Comparison of ENCODE assay signal across 9 mouse cellular contexts in genomic region chr10:41071696-41072095, GRCm38 (mm10). TPM values are rescaled to one million over a fixed set of nuclear protein-coding genes. Genes with fewer than 3 reads are reported as not detected.
DNase-seq lines count a peak whose midpoint lies in the region; ATAC-seq and TF ChIP-seq lines count a peak whose summit lies in the region.
"Had no signal": no experiment of that assay in that cellular context is flagged by ENCODE, and none has a peak within 500 bp of the region (broad histone marks: within the 10 kb centered on the region; RNA-seq: fewer than 3 reads in every experiment).

No protein-coding gene starts in this region.

- peak; percentile 92 for DNase-seq in intestine, embryonic 14.5 days (ENCODE audit: low spot score)
- DNase-seq in MEL (ENCODE audit: low read depth, low spot score) = peak; percentile 36
- DNase-seq in hindlimb bud, embryonic 11.5 days (ENCODE audit: extremely low spot score, low read depth, low spot score) = peak; percentile 73
- no peak for DNase-seq in frontal cortex, postnatal 14 days (ENCODE audit: low spot score in 2 of 2)

- H3K9ac ChIP-seq in intestine, embryonic 14.5 days (ENCODE audit: low read length) = no peak overlapping the region
- no peak overlapping the region for H3K9ac ChIP-seq in intestine, postnatal 0 days (ENCODE audit: low read depth, low read length)
- no peak overlapping the region for H3K9ac ChIP-seq in MEL (ENCODE audit: control insufficient read depth, low read depth, low read length, poor library complexity, severe bottlenecking)
- H3K9ac ChIP-seq in embryonic facial prominence, embryonic 12.5 days = no peak overlapping the region
- H3K9ac ChIP-seq in midbrain, embryonic 12.5 days (replicated peaks) = peak overlapping the region; percentile 32; the same call in 1 of the 2 replicates

- no peak for TF ChIP-seq POLR2A in MEL (IDR thresholded peaks at IDR 0.05; ENCODE audit: control insufficient read depth in 1 of 2, insufficient read depth in 1 of 2, low read depth in 1 of 2, low read length in 2 of 2, poor library complexity in 1 of 2)

- TF ChIP-seq RAD21 in MEL (IDR thresholded peaks at IDR 0.05; ENCODE audit: low read depth, low read length) = no peak

- peaks cover 38% of the 10 kb centered on the region for H3K27me3 ChIP-seq in intestine, embryonic 14.5 days (replicated peaks; ENCODE audit: control insufficient read depth, insufficient read depth, low read length)
- H3K27me3 ChIP-seq in intestine, postnatal 0 days (replicated peaks; ENCODE audit: control insufficient read depth, insufficient read depth, low read length) = peaks cover 22% of the 10 kb centered on the region
- peaks cover 0 to 2% of the 10 kb centered on the region in 2 experiments; a peak in 1 of 4 replicates for H3K27me3 ChIP-seq in MEL (ENCODE audit: control insufficient read depth in 1 of 2, insufficient read depth in 2 of 2, low read length in 2 of 2)
- peaks cover 48% of the 10 kb centered on the region for H3K27me3 ChIP-seq in embryonic facial prominence, embryonic 12.5 days
- H3K27me3 ChIP-seq in midbrain, embryonic 12.5 days = peaks cover 48% of the 10 kb centered on the region

- TF ChIP-seq EP300 in MEL (IDR thresholded peaks at IDR 0.05; ENCODE audit: low read depth in 1 of 2, low read length in 2 of 2) = no peak

- H3K36me3 ChIP-seq in intestine, embryonic 14.5 days (ENCODE audit: control insufficient read depth, insufficient read depth, low read length) = no peaks in the 10 kb centered on the region
- no peaks in the 10 kb centered on the region for H3K36me3 ChIP-seq in intestine, postnatal 0 days (ENCODE audit: control insufficient read depth, insufficient read depth)
- no peaks in the 10 kb centered on the region for H3K36me3 ChIP-seq in MEL (ENCODE audit: control insufficient read depth in 1 of 2, insufficient read depth in 2 of 2, low read length in 2 of 2)
- no peaks in the 10 kb centered on the region for H3K36me3 ChIP-seq in embryonic facial prominence, embryonic 12.5 days
- no peaks in the 10 kb centered on the region for H3K36me3 ChIP-seq in midbrain, embryonic 12.5 days

- no peaks in the 10 kb centered on the region for H3K9me3 ChIP-seq in intestine, embryonic 14.5 days (ENCODE audit: control insufficient read depth, low read length)
- no peaks in the 10 kb centered on the region for H3K9me3 ChIP-seq in intestine, postnatal 0 days (ENCODE audit: control insufficient read depth)
- H3K9me3 ChIP-seq in MEL (replicated peaks; ENCODE audit: insufficient read depth, low read length) = no peaks in the 10 kb centered on the region
- H3K9me3 ChIP-seq in embryonic facial prominence, embryonic 12.5 days = no peaks in the 10 kb centered on the region
- H3K9me3 ChIP-seq in midbrain, embryonic 12.5 days = no peaks in the 10 kb centered on the region

- H3K79me2 ChIP-seq in MEL (ENCODE audit: control insufficient read depth, insufficient read depth, low read length, poor library complexity) = no peaks in the 10 kb centered on the region

- H3K4me1 ChIP-seq in intestine, embryonic 14.5 days (replicated peaks; ENCODE audit: control insufficient read depth, insufficient read depth, low read length) = no peaks in the 10 kb centered on the region
- no peaks in the 10 kb centered on the region for H3K4me1 ChIP-seq in intestine, postnatal 0 days (replicated peaks; ENCODE audit: control insufficient read depth, insufficient read depth, low read length)
- no peaks in the 10 kb centered on the region for H3K4me1 ChIP-seq in MEL (ENCODE audit: control insufficient read depth in 1 of 2, insufficient read depth in 2 of 2, low read length in 2 of 2)
- peaks cover 12% of the 10 kb centered on the region for H3K4me1 ChIP-seq in embryonic facial prominence, embryonic 12.5 days
- H3K4me1 ChIP-seq in midbrain, embryonic 12.5 days = peaks cover 20% of the 10 kb centered on the region

- TF ChIP-seq CTCF in intestine, postnatal 0 days (IDR thresholded peaks at IDR 0.05; ENCODE audit: low read depth) = no peak
- TF ChIP-seq CTCF in MEL (IDR thresholded peaks at IDR 0.05 in 2 of 3, conservative IDR thresholded peaks at IDR 0.05 in 1 of 3; ENCODE audit: control insufficient read depth in 1 of 3, insufficient read depth in 1 of 3, low read depth in 2 of 3, low read length in 3 of 3, poor library complexity in 1 of 3, severe bottlenecking in 1 of 3) = no peak

- no peak overlapping the region for H3K4me3 ChIP-seq in intestine, embryonic 14.5 days (ENCODE audit: low read depth, low read length)
- no peak overlapping the region for H3K4me3 ChIP-seq in intestine, postnatal 0 days (ENCODE audit: low read depth, low read length)
- H3K4me3 ChIP-seq in MEL (ENCODE audit: control insufficient read depth in 1 of 2, insufficient read depth in 1 of 2, low read depth in 2 of 2, low read length in 2 of 2) = no peak overlapping the region
- H3K4me3 ChIP-seq in embryonic facial prominence, embryonic 12.5 days = peak overlapping the region; percentile 21; the same call in 1 of the 2 replicates
- H3K4me3 ChIP-seq in midbrain, embryonic 12.5 days = peak overlapping the region; percentile 53

- H3K27ac ChIP-seq in intestine, embryonic 14.5 days (ENCODE audit: low read depth) = no peak overlapping the region
- H3K27ac ChIP-seq in intestine, postnatal 0 days (ENCODE audit: low read depth, low read length) = no peak overlapping the region
- no peak overlapping the region for H3K27ac ChIP-seq in MEL (ENCODE audit: control insufficient read depth, low read depth, low read length)
- H3K27ac ChIP-seq in embryonic facial prominence, embryonic 12.5 days = no peak overlapping the region
- H3K27ac ChIP-seq in midbrain, embryonic 12.5 days (replicated peaks) = no peak overlapping the region

- no peak for ATAC-seq in intestine, embryonic 14.5 days (replicated peaks; ENCODE audit: low FRiP score, low TSS enrichment, low read depth)
- ATAC-seq in intestine, postnatal 0 days = no peak
- ATAC-seq in embryonic facial prominence, embryonic 12.5 days (ENCODE audit: insufficient number of reproducible peaks, insufficient read depth, low FRiP score, low TSS enrichment) = no peak
- peak; percentile 34; the same call in 1 of the 2 replicates for ATAC-seq in midbrain, embryonic 12.5 days (ENCODE audit: low FRiP score, low read depth)
- no peak for ATAC-seq in activated CD4-positive, CD25-positive, alpha-beta regulatory T cell, adult 4 months

- H3K4me2 ChIP-seq in intestine, embryonic 14.5 days (ENCODE audit: low read length) = 0 out of 2 replicates have a peak overlapping the region, but pooled peaks have one; percentile 32
- H3K4me2 ChIP-seq in intestine, postnatal 0 days (replicated peaks; ENCODE audit: low read depth) = no peak overlapping the region
- H3K4me2 ChIP-seq in embryonic facial prominence, embryonic 12.5 days (replicated peaks) = peak overlapping the region; percentile 39
- H3K4me2 ChIP-seq in midbrain, embryonic 12.5 days (replicated peaks) = peak overlapping the region; percentile 92

- 6% methylated on average over 11 of the region's 11 CpGs for WGBS in intestine, embryonic 14.5 days
- 4% methylated on average over 11 of the region's 11 CpGs for WGBS in intestine, postnatal 0 days
- WGBS in embryonic facial prominence, embryonic 12.5 days = 2% methylated on average over 11 of the region's 11 CpGs
- WGBS in midbrain, embryonic 12.5 days = 3% methylated on average over 11 of the region's 11 CpGs

TF ChIP-seq in MEL, 35 proteins besides CTCF, POLR2A, EP300 and RAD21:
- TF ChIP-seq TCF12 (IDR thresholded peaks at IDR 0.05; ENCODE audit: low read depth, low read length) = no peak
- no peak for TF ChIP-seq E2F4 (IDR thresholded peaks at IDR 0.05; ENCODE audit: borderline replicate concordance, low read depth, low read length)
- no peak for TF ChIP-seq MAZ (IDR thresholded peaks at IDR 0.05; ENCODE audit: low read depth, low read length)
- no peak for TF ChIP-seq TBP (IDR thresholded peaks at IDR 0.05; ENCODE audit: low read depth, low read length)
- TF ChIP-seq JUND (IDR thresholded peaks at IDR 0.05; ENCODE audit: low read depth, low read length) = no peak
- TF ChIP-seq NELFE (IDR thresholded peaks at IDR 0.05; ENCODE audit: low read depth, low read length) = no peak
- no peak for TF ChIP-seq ETS1 (IDR thresholded peaks at IDR 0.05; ENCODE audit: low read depth, low read length)
- TF ChIP-seq SIN3A (IDR thresholded peaks at IDR 0.05; ENCODE audit: low read length) = no peak
- no peak for TF ChIP-seq MYB (IDR thresholded peaks at IDR 0.05; ENCODE audit: low read depth, low read length)
- TF ChIP-seq MXI1 (IDR thresholded peaks at IDR 0.05; ENCODE audit: low read depth, low read length) = no peak
- no peak for TF ChIP-seq TAL1 (IDR thresholded peaks at IDR 0.05; ENCODE audit: low read length)
- TF ChIP-seq ZC3H11A (IDR thresholded peaks at IDR 0.05; ENCODE audit: low read depth, low read length) = no peak
- TF ChIP-seq CHD1 (IDR thresholded peaks at IDR 0.05; ENCODE audit: low read depth, low read length) = no peak
- no peak for TF ChIP-seq CHD2 (IDR thresholded peaks at IDR 0.05; ENCODE audit: low read length)
- TF ChIP-seq MYC (IDR thresholded peaks at IDR 0.05; ENCODE audit: low read depth, low read length) = no peak
- TF ChIP-seq POLR2AphosphoS2 (IDR thresholded peaks at IDR 0.05; ENCODE audit: low read length) = no peak
- TF ChIP-seq POLR2AphosphoS5 (IDR thresholded peaks at IDR 0.05; ENCODE audit: borderline replicate concordance, low read depth, low read length) = no peak
- no peak for TF ChIP-seq MEF2A (IDR thresholded peaks at IDR 0.05; ENCODE audit: extremely low read depth, insufficient replicate concordance, low read depth, low read length, poor library complexity, severe bottlenecking)

RNA-seq across cellular contexts. Expression of gene Gpr6, which starts 0.4 kb away (rescaled TPM):
- polyA plus RNA-seq in intestine, embryonic 14.5 days (2014; fragmentation: Nextera tagmentation; extraction: Ambion mirVana) = 0.09 TPM in 1 of 2 replicates, not detected in the other
- polyA plus RNA-seq in intestine, postnatal 0 days (2015; fragmentation: Nextera tagmentation; extraction: Ambion mirVana) = not detected in 2 replicates
- not detected in 2 replicates for total RNA-seq in MEL (2012; rRNA removed)
- not detected for polyA plus RNA-seq in MEL (2012; ENCODE audit: insufficient read depth in 1 of 2, insufficient read length in 2 of 2, low read depth in 1 of 2, low replicate concordance in 2 of 2, missing spikeins in 1 of 2)
- not detected in 2 replicates for polyA plus RNA-seq in embryonic facial prominence, embryonic 12.5 days (2016; fragmentation: Nextera tagmentation; extraction: Ambion mirVana)
- 0.29 and 0.42 TPM in 2 replicates for polyA plus RNA-seq in midbrain, embryonic 12.5 days (2016; fragmentation: Nextera tagmentation; extraction: Ambion mirVana)
- polyA plus RNA-seq in activated CD4-positive, CD25-positive, alpha-beta regulatory T cell, adult 4 months (2017; shearing (Covaris generic)) = not detected
- total RNA-seq: liver, adult 2 months had no signal
- polyA plus RNA-seq: liver, adult 2 months had no signal

Comparison
In these comparisons a context has a peak if more than half of its experiments do, and no peak if none do; other contexts are left out.
1. DNase-seq: peak in intestine, embryonic 14.5 days (single experiment), MEL (single experiment) and hindlimb bud, embryonic 11.5 days (single experiment); none in frontal cortex, postnatal 14 days (0 of 2).
2. H3K4me3 ChIP-seq: peak in embryonic facial prominence, embryonic 12.5 days (single experiment) and midbrain, embryonic 12.5 days (single experiment); none in intestine, embryonic 14.5 days (single experiment), intestine, postnatal 0 days (single experiment) and MEL (0 of 2).